Mouse (Mus musculus): ENCODE measurements at regions not wholly inside any gene's neighbourhood (a gene's known extent, or its start where the extent isn't known, plus 50 kb on each side); places are given as distances from the start of the nearest gene placed in this dataset.

GRCm38 (mm10) chr5:12927247-12927646, 198.0 kb upstream of the Sema3a start:
- TF ChIP-seq CTCF (IDR thresholded peaks at IDR 0.05; ENCODE audit: control insufficient read depth, insufficient read depth, insufficient read length) (no peak), MYOG (IDR thresholded peaks at IDR 0.05; ENCODE audit: control insufficient read depth, extremely low read depth, insufficient read length) (no peak), MYOD1 (IDR thresholded peaks at IDR 0.05; ENCODE audit: control insufficient read depth, insufficient read length, low read depth) (no peak), USF1 (IDR thresholded peaks at IDR 0.05; ENCODE audit: low read depth) (no peak), CEBPB (IDR thresholded peaks at IDR 0.05; ENCODE audit: low read depth) (no peak), MAX (IDR thresholded peaks at IDR 0.05) (no peak), FOSL1 (IDR thresholded peaks at IDR 0.05; ENCODE audit: insufficient read depth, low read length, poor library complexity, severe bottlenecking) (no peak)
- Histone ChIP-seq H3K27me3 (ENCODE audit: control insufficient read depth, insufficient read depth, insufficient read length) (no peaks in the 10 kb centered on the region), H3K36me3 (ENCODE audit: control insufficient read depth, insufficient read depth) (no peaks in the 10 kb centered on the region), H3K79me2 (ENCODE audit: control insufficient read depth, insufficient read depth) (no peaks in the 10 kb centered on the region), H3K4me3 (ENCODE audit: insufficient read depth, poor library complexity, severe bottlenecking) (no peak overlapping the region), H3K79me3 (ENCODE audit: low read depth) (no peaks in the 10 kb centered on the region), H3ac (ENCODE audit: control insufficient read depth, insufficient read length, low read depth) (no peak overlapping the region)

- no peak overlapping the region for H3ac ChIP-seq (ENCODE audit: control insufficient read depth, insufficient read length, low read depth)
- H3K79me2 ChIP-seq (ENCODE audit: control insufficient read depth, insufficient read depth) = no peaks in the 10 kb centered on the region
- H3K4me3 ChIP-seq (ENCODE audit: insufficient read depth, poor library complexity, severe bottlenecking) = no peak overlapping the region
- no peaks in the 10 kb centered on the region for H3K36me3 ChIP-seq (ENCODE audit: control insufficient read depth, insufficient read depth)
- H3K79me3 ChIP-seq (ENCODE audit: low read depth) = no peaks in the 10 kb centered on the region
- H3K27me3 ChIP-seq (ENCODE audit: control insufficient read depth, insufficient read depth, insufficient read length) = no peaks in the 10 kb centered on the region
- no peak for TF ChIP-seq USF1 (IDR thresholded peaks at IDR 0.05; ENCODE audit: low read depth)
- no peak for TF ChIP-seq MYOD1 (IDR thresholded peaks at IDR 0.05; ENCODE audit: control insufficient read depth, insufficient read length, low read depth)
- no peak for TF ChIP-seq MAX (IDR thresholded peaks at IDR 0.05)
- no peak for TF ChIP-seq CEBPB (IDR thresholded peaks at IDR 0.05; ENCODE audit: low read depth)
- no peak for TF ChIP-seq MYOG (IDR thresholded peaks at IDR 0.05; ENCODE audit: control insufficient read depth, extremely low read depth, insufficient read length)
These were observed 188.2 kb upstream of the Sema3a start for GRCm38 (mm10) chr5:12937052-12937451.

- H3K36me3 ChIP-seq (ENCODE audit: control insufficient read depth, insufficient read depth) = no peaks in the 10 kb centered on the region
These were observed 186.9 kb upstream of the Sema3a start for GRCm38 (mm10) chr5:12938162-12938852.

GRCm38 (mm10) chr5:12944554-12944953, 180.7 kb upstream of the Sema3a start:
- Histone ChIP-seq H3ac (ENCODE audit: control insufficient read depth, insufficient read length, low read depth) (no peak overlapping the region), H3K4me3 (ENCODE audit: insufficient read depth, poor library complexity, severe bottlenecking) (no peak overlapping the region), H3K79me3 (ENCODE audit: low read depth) (no peaks in the 10 kb centered on the region), H3K36me3 (ENCODE audit: control insufficient read depth, insufficient read depth) (no peaks in the 10 kb centered on the region), H3K27me3 (ENCODE audit: control insufficient read depth, insufficient read depth, insufficient read length) (no peaks in the 10 kb centered on the region), H3K79me2 (ENCODE audit: control insufficient read depth, insufficient read depth) (no peaks in the 10 kb centered on the region)
- TF ChIP-seq CTCF (IDR thresholded peaks at IDR 0.05; ENCODE audit: control insufficient read depth, insufficient read depth, insufficient read length) (no peak), MYOD1 (IDR thresholded peaks at IDR 0.05; ENCODE audit: control insufficient read depth, insufficient read length, low read depth) (no peak), MAX (IDR thresholded peaks at IDR 0.05) (no peak), CEBPB (IDR thresholded peaks at IDR 0.05; ENCODE audit: low read depth) (no peak), FOSL1 (IDR thresholded peaks at IDR 0.05; ENCODE audit: insufficient read depth, low read length, poor library complexity, severe bottlenecking) (no peak), USF1 (IDR thresholded peaks at IDR 0.05; ENCODE audit: low read depth) (no peak), MYOG (IDR thresholded peaks at IDR 0.05; ENCODE audit: control insufficient read depth, extremely low read depth, insufficient read length) (no peak)

More at GRCm38 (mm10) chr5:12938162-12938852, 186.9 kb upstream of the Sema3a start:
- H3K4me3 ChIP-seq (ENCODE audit: insufficient read depth, poor library complexity, severe bottlenecking) = no peak overlapping the region
- H3ac ChIP-seq (ENCODE audit: control insufficient read depth, insufficient read length, low read depth) = no peak overlapping the region
- no peaks in the 10 kb centered on the region for H3K79me3 ChIP-seq (ENCODE audit: low read depth)
- TF ChIP-seq FOSL1 (IDR thresholded peaks at IDR 0.05; ENCODE audit: insufficient read depth, low read length, poor library complexity, severe bottlenecking) (no peak), MAX (IDR thresholded peaks at IDR 0.05) (no peak), USF1 (IDR thresholded peaks at IDR 0.05; ENCODE audit: low read depth) (no peak), MYOG (IDR thresholded peaks at IDR 0.05; ENCODE audit: control insufficient read depth, extremely low read depth, insufficient read length) (no peak), MYOD1 (IDR thresholded peaks at IDR 0.05; ENCODE audit: control insufficient read depth, insufficient read length, low read depth) (no peak), CTCF (IDR thresholded peaks at IDR 0.05; ENCODE audit: control insufficient read depth, insufficient read depth, insufficient read length) (no peak), CEBPB (IDR thresholded peaks at IDR 0.05; ENCODE audit: low read depth) (no peak)
- no peaks in the 10 kb centered on the region for H3K27me3 ChIP-seq (ENCODE audit: control insufficient read depth, insufficient read depth, insufficient read length)
- H3K79me2 ChIP-seq (ENCODE audit: control insufficient read depth, insufficient read depth) = no peaks in the 10 kb centered on the region

GRCm38 (mm10) chr5:12948472-12948871, 176.7 kb upstream of the Sema3a start:
- Histone ChIP-seq H3K4me3 (ENCODE audit: insufficient read depth, poor library complexity, severe bottlenecking) (no peak overlapping the region), H3K79me3 (ENCODE audit: low read depth) (no peaks in the 10 kb centered on the region), H3K79me2 (ENCODE audit: control insufficient read depth, insufficient read depth) (no peaks in the 10 kb centered on the region), H3K36me3 (ENCODE audit: control insufficient read depth, insufficient read depth) (no peaks in the 10 kb centered on the region), H3K27me3 (ENCODE audit: control insufficient read depth, insufficient read depth, insufficient read length) (no peaks in the 10 kb centered on the region), H3ac (ENCODE audit: control insufficient read depth, insufficient read length, low read depth) (no peak overlapping the region)
- TF ChIP-seq MYOD1 (IDR thresholded peaks at IDR 0.05; ENCODE audit: control insufficient read depth, insufficient read length, low read depth) (no peak), MAX (IDR thresholded peaks at IDR 0.05) (no peak), FOSL1 (IDR thresholded peaks at IDR 0.05; ENCODE audit: insufficient read depth, low read length, poor library complexity, severe bottlenecking) (no peak), MYOG (IDR thresholded peaks at IDR 0.05; ENCODE audit: control insufficient read depth, extremely low read depth, insufficient read length) (no peak), CTCF (IDR thresholded peaks at IDR 0.05; ENCODE audit: control insufficient read depth, insufficient read depth, insufficient read length) (no peak), USF1 (IDR thresholded peaks at IDR 0.05; ENCODE audit: low read depth) (no peak), CEBPB (IDR thresholded peaks at IDR 0.05; ENCODE audit: low read depth) (no peak)

Data from C2C12 (cell line).